Mouse (Mus musculus): ENCODE results near the gene Zfp981.
A peak's percentile ranks its signal among the peaks of the same experiment; 100 is the strongest.
"Not testable (repeated sequence)": the region's sequence is repeated elsewhere in the genome, so short reads cannot be mapped to it uniquely, and the experiment has no call there.

Zfp981 gene

DNA sequence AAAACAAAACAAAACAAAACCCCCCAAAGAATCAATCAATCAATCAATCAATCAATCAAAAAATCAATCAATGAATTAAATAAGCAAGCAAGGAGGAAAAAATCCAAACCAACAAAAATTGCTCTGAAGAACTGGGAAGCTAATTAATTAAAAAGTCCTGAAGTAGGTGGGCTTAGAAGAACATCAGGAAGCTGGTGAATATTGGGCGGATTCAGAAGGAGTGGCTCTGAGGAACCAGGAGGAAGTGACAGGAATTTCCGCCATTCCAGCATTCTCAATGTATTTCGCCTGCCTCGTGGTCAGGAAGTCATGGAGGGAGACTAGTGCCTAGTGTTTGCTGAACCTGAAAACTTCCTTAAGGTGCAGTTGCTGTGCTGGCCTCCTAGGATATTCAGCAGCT, at the start of gene Zfp981:
Gene Zfp981 (plus strand): TSS at position 301 of the 400 bp plus-strand sequence.
- DNase-seq (ENCODE audit: low spot score in 2 of 2) = not testable (repeated sequence)

DNA sequence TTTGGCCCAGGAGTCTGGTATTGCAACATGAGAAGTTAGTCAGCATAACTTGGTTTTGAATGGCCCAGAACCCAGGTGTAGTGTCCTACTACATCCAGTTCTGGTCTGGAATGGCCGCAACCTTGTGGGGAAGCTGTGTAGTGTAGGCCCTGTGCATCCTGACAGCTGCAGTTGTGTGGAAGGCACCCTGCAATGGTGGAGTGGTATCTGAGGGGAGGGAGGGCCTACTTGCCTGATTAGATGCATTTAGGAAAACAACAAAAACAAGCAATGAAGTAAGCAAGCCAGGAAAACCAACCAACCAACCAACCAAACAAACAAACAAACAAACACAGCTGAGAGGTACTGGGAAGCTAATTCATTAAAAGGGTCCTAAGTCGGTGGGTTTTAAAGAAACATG, 49.3 kb upstream of the Zfp981 start:
- not testable (repeated sequence) for DNase-seq (ENCODE audit: low spot score in 2 of 2)

DNA sequence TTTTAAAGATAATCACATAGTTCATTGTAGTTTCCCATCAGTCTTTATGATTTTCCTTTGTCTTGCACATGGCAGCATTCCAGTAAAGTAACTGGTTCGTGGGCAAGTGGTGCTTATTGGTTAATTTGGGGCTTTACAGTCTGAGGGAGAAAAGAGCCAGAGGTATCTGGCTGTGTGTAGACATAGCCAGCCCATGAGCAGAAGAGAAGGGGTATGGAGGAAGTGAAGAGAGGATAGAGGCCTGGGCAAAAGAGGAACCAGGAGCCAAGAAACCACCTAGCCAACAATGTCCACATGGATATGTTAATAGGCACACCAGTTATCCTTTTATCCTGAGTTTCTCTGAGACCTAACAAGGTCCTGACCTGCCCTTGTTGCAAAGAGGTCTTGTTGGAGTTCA, 47.7 kb upstream of the Zfp981 start:
- DNase-seq (ENCODE audit: low spot score in 2 of 2) = not testable (repeated sequence)

DNA sequence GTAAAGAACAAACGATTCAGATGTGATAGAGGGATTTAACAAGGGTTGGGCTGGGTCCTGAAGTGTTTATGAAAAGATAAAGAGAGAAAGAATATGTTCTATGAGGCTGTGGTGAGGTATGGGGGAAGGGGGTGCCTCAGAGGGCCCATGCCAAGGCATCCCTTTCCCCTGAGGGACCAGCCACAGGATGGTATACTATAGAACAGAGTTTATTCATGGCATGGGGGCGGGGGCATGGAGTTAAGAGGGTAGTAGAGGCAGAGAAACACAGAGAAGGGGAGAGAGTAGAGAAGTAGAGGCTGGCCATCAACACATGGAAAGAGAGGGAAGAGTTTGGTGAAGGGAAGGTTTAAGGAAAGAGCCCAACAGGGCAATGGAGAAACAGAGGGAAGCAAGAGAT, 46.9 kb upstream of the Zfp981 start:
- no peak for DNase-seq (ENCODE audit: low spot score in 2 of 2)

DNA sequence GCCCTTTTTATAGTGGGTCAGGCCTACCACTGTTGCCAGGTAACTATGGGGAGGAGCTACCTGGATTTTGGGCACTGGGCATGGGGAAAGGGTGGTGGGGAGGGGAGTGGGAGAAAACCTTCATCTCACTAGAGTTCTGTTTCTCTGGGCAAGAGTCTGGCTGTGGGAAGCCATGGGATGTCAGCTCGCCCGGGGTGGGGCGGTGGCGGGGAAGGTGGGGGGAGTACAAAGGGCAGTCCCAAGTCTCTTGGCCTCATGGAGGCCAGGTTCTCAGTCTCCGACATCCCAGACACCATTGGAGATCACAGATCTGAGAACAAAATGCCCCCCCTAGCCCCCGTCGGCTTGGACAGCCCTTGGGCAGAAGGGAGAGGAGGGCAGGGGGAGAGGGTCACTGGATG, 46.5 kb upstream of the Zfp981 start:
- peak in 1 of 2 experiments; percentile 76 for DNase-seq (ENCODE audit: low spot score in 2 of 2)

DNA sequence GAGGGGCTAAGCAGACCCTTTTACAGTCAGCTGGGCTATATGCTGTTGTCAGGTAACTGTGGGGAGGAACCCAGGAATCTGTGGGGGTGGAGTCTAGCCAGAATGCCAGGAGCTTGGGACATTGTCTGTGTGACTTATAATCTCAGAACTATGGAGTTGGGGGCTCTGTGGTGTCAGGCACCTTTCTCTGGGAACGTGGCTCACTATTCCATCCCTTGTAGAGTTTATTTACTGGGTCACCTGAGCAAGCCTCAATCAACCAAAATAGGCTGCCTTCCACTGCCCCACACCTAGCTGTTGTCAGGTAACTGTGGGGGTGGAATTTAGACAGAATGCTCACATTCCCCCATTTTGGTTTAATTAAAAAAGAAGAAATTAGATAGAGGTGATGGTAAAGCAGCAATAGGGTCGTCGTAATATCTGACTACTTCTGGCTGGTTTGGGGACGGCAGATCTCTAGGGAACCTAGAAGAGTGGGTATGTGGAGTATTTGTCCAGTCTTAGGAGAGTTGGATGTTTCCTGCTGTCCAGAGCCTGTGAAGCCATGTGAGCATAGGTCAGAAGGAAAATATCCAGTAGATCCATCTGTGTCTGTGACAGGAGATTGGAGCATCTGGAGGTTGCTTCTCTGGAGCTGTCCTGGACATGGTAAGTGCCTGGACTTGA, 45.6 kb upstream of the Zfp981 start:
- peak in 1 of 2 experiments; percentile 65 for DNase-seq (ENCODE audit: low spot score in 2 of 2)

DNA sequence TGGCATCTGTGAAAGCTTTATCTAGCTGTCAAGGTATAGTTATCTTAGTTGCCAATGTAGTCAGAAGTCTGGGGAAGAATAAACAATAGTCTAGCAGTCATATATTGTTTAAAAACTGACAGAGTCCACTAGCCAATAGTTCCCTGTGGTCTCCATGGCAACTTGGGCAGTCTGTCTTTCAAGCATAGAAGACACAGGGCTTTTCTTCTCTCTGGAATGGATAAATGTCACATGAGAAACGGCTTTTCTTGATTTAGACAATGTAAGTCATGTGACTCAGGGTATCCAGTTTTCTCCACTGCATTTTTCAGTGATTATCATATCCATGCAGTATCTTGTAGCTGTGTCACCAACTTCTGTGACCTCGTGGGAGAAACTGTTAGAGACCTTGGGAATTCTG, 44.7 kb upstream of the Zfp981 start:
- no peak for DNase-seq (ENCODE audit: low spot score in 2 of 2)

DNA sequence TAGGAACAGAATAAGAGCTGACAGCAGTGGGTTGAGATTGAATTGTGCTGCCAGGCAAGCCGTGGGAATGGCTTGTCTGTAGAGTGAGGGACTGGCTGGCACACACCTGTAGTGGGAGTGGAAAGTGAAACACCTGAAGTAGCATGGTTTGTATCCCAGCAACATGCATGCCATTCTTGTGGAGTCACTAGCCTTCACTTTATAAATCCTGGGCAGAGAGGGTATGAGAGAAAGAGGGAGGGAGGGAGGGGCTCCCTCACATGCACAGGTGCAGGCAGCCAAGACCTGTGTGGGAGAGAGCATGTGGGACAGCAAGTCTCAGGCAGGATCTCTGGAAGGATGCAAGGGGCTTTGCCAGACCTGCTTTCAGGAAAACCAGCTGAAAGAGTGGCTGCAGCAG, 44.1 kb upstream of the Zfp981 start:
- peak in 1 of 2 experiments; percentile 64 for DNase-seq (ENCODE audit: low spot score in 2 of 2)

DNA sequence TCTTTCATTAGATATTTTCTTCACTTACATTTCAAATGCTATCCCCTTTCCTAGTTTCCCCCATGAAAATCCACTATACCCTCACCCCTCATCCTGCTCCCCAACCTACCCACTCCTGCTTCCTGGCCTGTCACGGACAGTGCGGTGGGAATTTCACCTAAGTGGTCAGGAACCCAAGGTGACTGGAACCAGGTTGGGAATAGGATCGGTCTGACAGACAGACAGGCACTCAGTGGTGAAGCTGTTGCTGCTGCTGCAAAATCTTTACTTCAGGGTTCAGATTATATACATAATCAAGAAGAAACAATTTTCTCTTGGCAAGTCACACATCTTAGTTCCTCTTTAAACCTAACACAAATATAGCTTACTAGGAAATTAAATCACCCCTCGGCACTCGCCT, 42.0 kb upstream of the Zfp981 start:
- DNase-seq (ENCODE audit: low spot score in 2 of 2) = not testable (repeated sequence)

DNA sequence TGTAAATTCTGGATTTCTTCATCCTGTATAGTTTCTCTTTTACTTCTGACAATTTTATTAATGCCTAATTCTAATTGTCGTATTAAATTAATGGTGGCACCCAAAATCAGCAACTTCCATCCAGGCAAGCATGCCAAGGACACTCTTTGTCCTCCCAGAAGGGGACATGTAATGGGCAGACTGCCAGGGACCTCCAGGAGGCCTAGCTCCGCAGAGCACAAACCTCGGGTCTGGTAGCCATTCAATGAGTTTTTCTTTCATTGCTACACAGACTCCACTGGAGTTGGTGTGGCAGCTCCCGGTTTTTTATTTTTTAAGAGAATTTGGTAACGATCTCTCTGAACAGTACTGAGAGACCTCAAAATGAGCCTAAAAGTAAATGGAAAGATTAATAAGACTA, 41.1 kb upstream of the Zfp981 start:
- DNase-seq (ENCODE audit: low spot score in 2 of 2) = peak in 1 of 2 experiments; percentile 71

DNA sequence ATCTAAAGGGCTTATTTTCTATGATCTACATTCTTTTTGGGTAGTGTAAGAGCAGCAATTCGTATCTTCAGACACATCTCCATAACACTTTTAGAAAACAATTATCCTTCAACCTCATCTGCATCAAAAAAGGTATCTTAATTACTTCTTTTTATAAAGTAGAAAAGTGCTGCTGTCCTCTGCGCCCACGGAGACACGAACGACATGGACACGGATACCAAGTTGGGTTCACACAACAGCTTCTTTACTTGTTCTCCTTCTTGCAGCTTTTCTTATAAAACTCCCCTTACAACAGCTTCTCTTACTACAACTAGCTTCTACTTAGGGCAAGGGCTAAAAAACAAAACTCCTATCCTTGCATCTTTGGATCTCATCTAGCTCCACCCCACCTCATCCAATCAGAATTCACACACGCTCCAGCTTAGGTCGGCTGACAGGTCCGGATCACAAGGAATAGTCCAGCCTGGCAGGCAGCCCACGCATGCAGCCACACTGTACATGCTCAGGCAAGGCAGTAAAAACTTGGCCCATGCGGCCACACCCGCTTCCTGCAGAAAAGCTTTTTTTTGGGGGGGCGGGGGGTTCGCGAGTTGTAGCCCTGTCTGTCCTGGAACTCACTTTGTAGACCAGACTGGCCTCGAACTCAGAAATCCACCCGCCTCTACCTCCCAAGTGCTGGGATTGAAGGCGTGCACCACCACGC, 38.0 kb upstream of the Zfp981 start:
- peak in 1 of 2 experiments; percentile 63 for DNase-seq (ENCODE audit: low spot score in 2 of 2)

DNA sequence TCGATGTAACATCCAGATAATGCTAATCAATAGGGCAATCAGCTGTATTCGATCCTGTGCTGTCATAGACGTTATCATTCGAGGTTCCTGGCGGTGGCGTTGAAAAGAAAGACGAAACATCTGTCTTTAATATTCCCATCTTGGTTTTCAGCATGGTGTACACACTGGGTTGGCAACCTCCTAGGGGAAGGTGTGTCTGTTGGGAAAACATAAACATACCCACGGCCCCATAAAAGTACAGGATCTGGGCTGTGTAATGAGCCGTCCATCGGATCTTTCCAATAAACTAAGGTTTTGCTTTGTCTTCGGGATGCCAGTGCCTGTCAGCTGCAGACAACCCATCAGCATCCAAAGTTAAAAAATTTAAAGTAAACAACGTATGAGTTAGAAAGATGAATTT, 31.8 kb upstream of the Zfp981 start:
- DNase-seq (ENCODE audit: low spot score in 2 of 2) = not testable (repeated sequence)

DNA sequence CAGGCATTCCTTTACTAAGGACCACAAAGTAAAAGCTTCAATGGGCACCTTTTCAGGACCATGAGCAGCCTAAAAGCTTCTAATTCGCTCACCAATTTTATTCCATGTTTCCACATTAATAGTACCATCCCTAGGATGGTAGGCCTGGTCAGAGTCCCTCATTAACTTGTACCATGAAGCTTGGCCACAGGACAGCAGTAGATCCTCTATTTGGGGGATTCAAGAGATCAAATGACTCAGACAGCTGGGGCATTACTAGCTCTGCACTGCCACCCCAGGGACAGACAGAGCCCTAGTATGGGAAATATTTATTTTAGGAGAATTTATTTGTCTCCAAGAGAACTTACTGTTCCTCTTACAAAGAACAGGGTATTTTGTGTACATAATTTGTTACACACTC, 27.6 kb upstream of the Zfp981 start:
- DNase-seq (ENCODE audit: low spot score in 2 of 2) = not testable (repeated sequence)

DNA sequence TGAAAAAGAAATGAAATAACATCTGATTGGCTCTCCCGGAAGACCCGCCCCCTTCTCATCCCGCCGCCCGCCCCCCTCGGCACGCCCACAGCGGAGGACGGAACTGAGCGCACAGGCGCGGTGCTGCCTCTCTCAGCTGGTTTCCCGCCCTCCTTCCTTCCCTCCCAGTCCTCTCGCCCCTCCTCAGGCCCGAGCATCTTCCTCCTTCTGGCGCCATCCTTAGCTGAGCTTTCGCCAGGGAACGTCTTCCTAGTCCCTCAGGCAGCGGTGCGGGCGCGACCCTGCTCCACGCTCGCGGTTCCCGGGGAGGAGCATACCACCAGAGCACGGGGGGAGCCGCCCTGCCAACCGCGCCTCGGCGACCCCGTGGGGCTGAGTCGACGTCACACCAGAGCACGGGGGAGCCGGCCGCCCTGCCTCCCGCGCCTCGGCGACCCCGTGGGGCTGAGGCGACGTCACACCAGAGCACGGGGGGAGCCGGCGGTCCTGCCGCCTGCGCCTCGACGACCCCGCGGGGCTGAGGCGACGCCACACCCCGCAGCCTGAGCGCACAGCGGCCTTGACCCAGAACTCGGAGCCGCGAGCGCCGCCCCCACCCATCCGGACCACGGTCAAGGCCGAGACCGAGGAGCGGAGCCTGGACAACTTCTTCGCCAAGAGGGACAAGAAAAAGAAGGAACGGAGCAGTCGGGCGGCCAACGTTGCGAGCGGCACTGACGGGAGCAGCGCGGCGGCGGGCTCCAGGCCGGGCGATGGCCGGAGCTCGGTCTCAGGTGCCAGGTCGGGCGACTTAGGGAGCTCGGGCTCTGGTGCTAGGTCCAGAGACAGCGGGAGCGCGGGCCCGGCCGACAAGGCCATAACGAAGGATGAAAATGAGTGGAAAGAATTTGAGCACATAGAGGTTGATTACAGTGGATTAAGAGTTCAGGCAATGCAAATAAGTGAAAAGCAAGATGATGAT, 26.8 kb upstream of the Zfp981 start:
- DNase-seq (ENCODE audit: low spot score in 2 of 2) = not testable (repeated sequence)

DNA sequence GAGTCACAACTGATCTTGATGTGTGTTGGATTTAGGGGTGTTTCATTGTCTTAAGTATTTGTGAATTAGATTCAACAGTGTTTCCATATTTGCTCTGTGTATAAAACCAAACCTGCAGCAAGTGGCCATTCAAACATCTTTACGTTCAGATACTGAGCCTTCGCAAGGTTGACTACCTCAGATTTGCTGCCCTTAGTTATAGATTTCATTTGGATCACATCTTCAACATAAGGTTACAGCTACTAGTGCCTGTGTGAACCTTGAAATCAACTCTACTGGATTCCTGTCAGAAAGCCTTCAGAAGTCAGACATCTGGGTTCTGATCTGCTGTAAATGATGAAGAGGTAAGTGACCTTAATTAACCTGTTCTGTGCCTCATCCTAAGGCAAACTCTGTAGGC, 25.6 kb upstream of the Zfp981 start:
- DNase-seq (ENCODE audit: low spot score in 2 of 2) = not testable (repeated sequence)

DNA sequence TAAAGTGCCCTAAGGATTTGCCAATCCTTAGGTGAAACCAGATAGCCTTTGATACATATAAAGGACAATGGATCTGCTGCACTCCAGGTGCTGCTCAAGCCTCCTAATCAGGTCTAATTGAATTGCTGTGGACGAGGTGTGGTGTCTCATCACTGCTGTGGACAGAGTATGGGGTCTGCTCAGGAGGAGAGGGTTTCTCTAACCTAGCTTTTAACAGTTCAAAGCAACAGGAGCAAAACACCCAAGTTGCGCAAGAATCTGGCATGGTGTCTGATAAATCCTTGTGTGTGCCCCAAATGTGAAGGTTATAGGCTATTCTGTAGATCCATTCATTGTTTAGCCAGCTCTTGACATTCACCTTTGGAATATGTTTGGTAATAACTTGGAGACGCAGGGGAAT, 24.9 kb upstream of the Zfp981 start:
- not testable (repeated sequence) for DNase-seq (ENCODE audit: low spot score in 2 of 2)

DNA sequence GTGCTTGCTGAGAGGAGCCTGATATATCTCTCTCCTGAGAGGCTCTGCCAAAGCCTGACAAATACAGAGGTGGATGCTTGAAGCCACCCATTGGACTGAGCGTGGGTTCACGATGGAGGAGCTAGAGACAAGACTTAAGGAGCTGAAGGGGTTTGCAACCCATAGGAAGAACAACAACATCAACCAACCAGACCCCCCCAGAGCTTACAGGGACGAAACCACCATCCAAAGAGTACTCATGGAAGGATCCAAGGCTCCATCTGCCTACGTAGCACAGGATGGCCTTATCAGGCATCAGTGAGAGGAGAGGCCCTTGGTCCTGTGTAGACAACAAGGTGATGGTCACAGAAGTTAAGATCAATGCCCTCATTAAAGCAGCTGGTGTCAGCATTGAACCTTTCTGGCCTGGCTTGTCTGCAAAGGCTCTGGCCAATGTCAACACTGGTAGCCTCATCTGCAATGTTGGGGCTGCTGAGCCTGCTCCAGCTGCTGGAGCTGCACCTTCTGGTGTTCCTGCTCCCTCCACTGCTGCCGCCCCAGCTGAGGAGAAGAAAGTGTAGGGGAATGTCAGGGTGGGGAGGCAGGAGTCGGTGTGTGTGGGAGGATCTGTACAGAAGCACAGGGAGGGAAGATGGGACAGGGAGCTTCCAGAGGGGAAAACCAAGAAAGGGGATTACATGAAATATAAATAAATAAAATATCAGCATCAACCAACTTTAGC, 21.3 kb upstream of the Zfp981 start:
- peak in 1 of 2 experiments; percentile 74 for DNase-seq (ENCODE audit: low spot score in 2 of 2)

DNA sequence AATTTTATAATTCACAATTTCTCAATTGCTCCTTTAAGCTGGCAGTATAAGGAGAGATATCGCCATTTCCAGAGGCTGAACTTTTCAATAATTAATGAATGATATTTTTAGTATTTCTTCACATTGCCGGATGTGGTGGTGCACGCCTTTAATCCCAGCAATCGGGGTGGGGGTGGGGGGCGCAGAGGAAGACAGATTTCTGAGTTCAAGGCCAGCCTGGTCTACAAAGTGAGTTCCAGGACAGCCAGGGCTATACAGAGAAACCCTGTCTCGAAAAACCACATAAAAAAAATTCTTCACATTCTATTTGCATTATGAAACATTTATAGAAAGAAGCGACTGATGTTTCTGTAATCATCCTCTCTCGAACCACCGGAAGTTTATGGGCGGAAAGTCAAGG, 19.3 kb upstream of the Zfp981 start:
- DNase-seq (ENCODE audit: low spot score in 2 of 2) = not testable (repeated sequence)

DNA sequence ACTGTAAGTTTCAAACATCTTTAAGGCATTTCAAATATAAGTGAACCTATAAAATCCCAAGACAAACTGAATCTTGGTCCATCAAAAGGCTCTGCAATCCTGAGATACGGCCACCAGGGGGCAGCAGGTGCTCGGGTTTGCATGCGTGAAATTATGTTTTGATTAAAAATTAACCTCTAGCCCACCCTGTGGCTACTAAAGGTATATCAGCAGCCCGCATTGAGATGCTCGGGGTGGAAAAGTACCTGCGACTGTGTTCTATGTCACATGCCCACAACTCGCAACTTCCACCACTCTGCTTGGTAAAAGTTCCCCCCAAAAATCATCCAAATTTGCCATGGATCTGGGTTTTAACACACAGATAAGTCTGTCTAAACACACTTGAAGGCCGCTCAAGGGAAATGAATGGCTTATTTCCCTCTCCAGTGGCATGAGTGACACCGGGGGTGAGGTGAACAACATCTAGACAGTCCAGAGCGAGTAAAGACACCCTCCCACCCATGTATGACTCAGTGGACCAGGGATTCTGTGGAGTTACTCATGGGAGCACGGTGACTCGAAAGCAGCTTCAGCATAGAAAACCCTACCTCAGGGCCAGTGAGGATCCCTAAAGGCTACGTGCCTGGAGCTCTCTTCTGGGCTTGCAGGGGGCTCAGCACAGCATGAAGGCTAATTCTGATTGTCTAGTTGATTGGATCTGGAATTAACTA, 18.1 kb upstream of the Zfp981 start:
- DNase-seq (ENCODE audit: low spot score in 2 of 2) = peak in 1 of 2 experiments; percentile 73

DNA sequence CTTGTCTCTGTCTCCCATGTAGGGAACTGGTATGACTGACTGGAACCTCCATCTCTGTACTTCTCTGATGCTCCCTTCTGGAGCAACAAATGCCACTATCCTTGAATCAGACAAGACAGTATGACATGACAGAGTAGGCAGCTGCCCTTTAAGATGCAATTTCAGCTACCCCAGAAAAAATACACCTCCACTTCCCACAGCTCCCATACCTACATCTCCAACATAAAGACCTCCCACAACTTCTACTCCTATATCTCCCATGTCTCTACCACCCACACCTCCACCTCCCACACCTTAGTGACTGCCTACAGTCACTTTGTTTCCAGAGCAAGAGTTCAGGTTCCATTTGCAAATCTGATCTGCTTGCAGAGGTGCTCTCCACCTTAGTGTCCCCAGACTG, 17.2 kb upstream of the Zfp981 start:
- DNase-seq (ENCODE audit: low spot score in 2 of 2) = not testable (repeated sequence)

Measured in spleen, postnatal 4 days (tissue).